Mouse (Mus musculus) neural tube, embryonic 11.5 days (tissue): ENCODE data around the gene Stk32c. TPM values are rescaled to one million over a fixed set of nuclear protein-coding genes. Genes with fewer than 3 reads are reported as not detected.
A peak's percentile ranks its signal among the peaks of the same experiment; 100 is the strongest.

Experiments used
- ATAC-seq: fragments of 200-750 bp; cut with Nextera tagmentation; 2 replicates; pipeline ENCODE4 v1.8.0; 2017; ENCODE audit warnings: moderate number of reproducible peaks, mild to moderate bottlenecking, moderate TSS enrichment, moderate library complexity; ENCODE audit not compliant: insufficient read depth, low FRiP score, low TSS enrichment
- DNase-seq: peaks from one replicate; pipeline ENCODE4 v3.0.0-alpha.2; 2015; ENCODE audit warnings: low spot score
- H3K27ac ChIP-seq: fragments of 300-500 bp; sonication (generic); 2 replicates; pipeline ENCODE4 v1.5.1; 2014; ENCODE audit warnings: low read depth, mild to moderate bottlenecking, low read length
- H3K27me3 ChIP-seq: fragments of 300-500 bp; sonication (generic); 2 replicates; pipeline ENCODE4 v1.6.1; 2014; ENCODE audit warnings: mild to moderate bottlenecking, low read length, mixed read lengths; ENCODE audit not compliant: control insufficient read depth, insufficient read depth
- H3K36me3 ChIP-seq: fragments of 300-500 bp; sonication (generic); 2 replicates; pipeline ENCODE4 v1.6.1; 2014; ENCODE audit warnings: mild to moderate bottlenecking, low read length, moderate library complexity, mixed read lengths; ENCODE audit not compliant: control insufficient read depth, insufficient read depth
- H3K4me1 ChIP-seq: fragments of 300-500 bp; sonication (generic); 2 replicates; pipeline ENCODE4 v1.6.1; 2014; ENCODE audit warnings: low read length, mixed read lengths; ENCODE audit not compliant: control insufficient read depth, insufficient read depth
- H3K4me2 ChIP-seq: fragments of 300-500 bp; sonication (generic); 2 replicates; pipeline ENCODE4 v1.6.1; 2014; ENCODE audit warnings: low read depth, mild to moderate bottlenecking, moderate library complexity
- H3K4me3 ChIP-seq: fragments of 300-500 bp; sonication (generic); 2 replicates; pipeline ENCODE4 v1.5.1; 2014; ENCODE audit warnings: low read depth, low read length
- H3K9ac ChIP-seq: fragments of 300-500 bp; sonication (generic); 2 replicates; pipeline ENCODE4 v1.6.1; 2014; ENCODE audit warnings: mild to moderate bottlenecking, low read length
- H3K9me3 ChIP-seq: fragments of 300-500 bp; sonication (generic); 2 replicates; pipeline ENCODE4 v1.6.1; 2016; ENCODE audit warnings: low read length; ENCODE audit not compliant: control insufficient read depth
- WGBS: fragments of 180-500 bp; shearing (Covaris S2); extraction: QIAGEN DNeasy Blood & Tissue Kit; methylation state at CpG from one replicate; pipeline ENCODE4 v1.1.7; 2014; 5-methylcytosine and 5-hydroxymethylcytosine counted together
- polyA plus RNA-seq: library from polyadenylated mRNA; unstranded; fragments of >200 nt; fragmentation: Nextera tagmentation; extraction: Ambion mirVana; gene quantifications from 2 replicates; pipeline ENCODE4 v1.2.1, GENCODE M21; 2014

Gene Stk32c
- polyA plus RNA-seq, 1 experiment from 2014 or later: 0.46 TPM

DNA sequence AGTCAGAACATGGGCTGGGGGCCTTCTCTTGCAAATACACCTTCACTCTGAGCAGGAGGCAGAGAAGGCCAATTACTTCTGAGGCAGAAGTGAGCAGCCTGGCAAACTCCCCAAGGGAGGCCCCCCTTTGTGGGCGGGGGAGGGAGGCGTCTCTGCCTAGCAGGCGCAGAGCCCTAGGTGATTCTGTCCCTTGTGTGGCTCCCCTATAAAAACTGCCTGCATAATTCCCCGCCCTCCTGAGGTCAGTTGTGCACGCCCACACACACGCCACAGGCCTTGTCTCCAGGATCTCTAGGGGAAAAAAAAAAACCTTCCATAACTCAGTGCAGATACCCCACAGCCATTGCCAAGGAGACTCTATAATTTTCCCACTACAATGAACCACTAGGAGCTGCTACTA is 82.7 kb downstream of the Stk32c start:
- H3K27me3 ChIP-seq: no peaks in the 10 kb centered on the region
- 28% methylated on average over 6 of the region's 6 CpGs for WGBS
- no peak for ATAC-seq
- H3K27ac ChIP-seq: no peak overlapping the region
- H3K4me3 ChIP-seq: no peak overlapping the region
- DNase-seq: peak; percentile 31
- 0 out of 2 replicates have a peak overlapping the region, but pooled peaks have one; percentile 23 for H3K9ac ChIP-seq
- no peaks in the 10 kb centered on the region for H3K36me3 ChIP-seq
- H3K4me2 ChIP-seq: no peak overlapping the region
- peaks cover 7% of the 10 kb centered on the region for H3K4me1 ChIP-seq
- H3K9me3 ChIP-seq: no peaks in the 10 kb centered on the region

DNA sequence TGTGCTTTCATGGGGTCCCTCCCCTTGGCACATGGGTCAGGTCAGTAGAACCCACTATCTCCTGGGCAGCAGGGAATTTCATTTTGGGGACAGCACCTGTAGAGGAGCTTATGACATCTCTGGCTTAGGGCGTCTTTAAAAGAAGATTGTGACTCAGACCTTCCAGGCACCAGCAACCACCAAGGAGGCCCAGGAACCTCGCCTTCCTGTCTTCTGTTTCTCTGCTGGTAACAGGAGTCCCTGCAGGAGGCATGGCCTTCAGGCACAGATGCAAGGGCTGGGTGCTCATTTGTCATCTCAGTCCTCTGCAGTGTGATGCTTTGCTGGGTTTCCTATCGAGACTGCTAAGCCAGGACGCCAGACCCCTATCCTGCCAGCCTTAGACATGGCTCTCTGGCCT is 84.1 kb downstream of the Stk32c start:
- DNase-seq: no peak
- Histone ChIP-seq H3K4me1 (peaks cover 7% of the 10 kb centered on the region), H3K36me3 (no peaks in the 10 kb centered on the region), H3K27ac (no peak overlapping the region), H3K9me3 (no peaks in the 10 kb centered on the region), H3K9ac (no peak overlapping the region), H3K4me2 (no peak overlapping the region), H3K4me3 (no peak overlapping the region), H3K27me3 (no peaks in the 10 kb centered on the region)
- ATAC-seq: no peak
- WGBS: 83% methylated on average over 4 of the region's 4 CpGs

GRCm38 (mm10) chr7:139126549-139126948 is 86.6 kb downstream of the Stk32c start:
- Histone ChIP-seq H3K9me3 (no peaks in the 10 kb centered on the region), H3K4me1 (peaks cover 7% of the 10 kb centered on the region), H3K9ac (no peak overlapping the region), H3K36me3 (no peaks in the 10 kb centered on the region), H3K27me3 (no peaks in the 10 kb centered on the region), H3K4me3 (no peak overlapping the region), H3K4me2 (no peak overlapping the region), H3K27ac (no peak overlapping the region)
- DNase-seq (no peak), ATAC-seq (no peak)
- 87% methylated on average over 7 of the region's 7 CpGs for WGBS

DNA sequence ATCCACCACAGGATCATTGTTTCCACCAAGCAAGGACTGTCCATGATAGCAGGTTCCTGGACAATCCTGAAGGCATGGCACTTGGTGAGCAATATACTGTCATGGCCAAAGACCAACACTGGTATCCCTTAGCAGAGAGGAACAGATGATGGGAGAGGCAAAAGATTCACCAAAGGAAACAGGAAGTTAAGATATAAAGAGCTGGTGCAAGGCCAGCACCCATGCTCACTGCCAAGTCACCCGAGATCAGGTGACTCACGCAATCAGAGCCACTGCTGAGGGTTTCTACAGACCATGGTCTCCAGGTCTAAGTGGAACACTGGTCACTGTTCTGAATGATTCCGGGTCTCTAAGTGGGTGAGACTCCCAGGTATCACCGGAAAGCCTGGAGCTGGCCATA is 87.2 kb downstream of the Stk32c start:
- 94% methylated on average over 4 of the region's 4 CpGs for WGBS

GRCm38 (mm10) chr7:139119775-139120153 is 93.3 kb downstream of the Stk32c start:
- no peaks in the 10 kb centered on the region for H3K27me3 ChIP-seq
- no peaks in the 10 kb centered on the region for H3K9me3 ChIP-seq
- no peak overlapping the region for H3K4me3 ChIP-seq
- ATAC-seq: 0 out of 2 replicates have a peak, but pooled peaks have one; percentile 13
- H3K4me1 ChIP-seq: no peaks in the 10 kb centered on the region
- no peak overlapping the region for H3K27ac ChIP-seq
- DNase-seq: no peak
- H3K9ac ChIP-seq: no peak overlapping the region
- no peak overlapping the region for H3K4me2 ChIP-seq
- no peaks in the 10 kb centered on the region for H3K36me3 ChIP-seq
- 77% methylated on average over 2 of the region's 2 CpGs for WGBS

More for the DNA sequence above, 87.2 kb downstream of the Stk32c start:
- Histone ChIP-seq H3K4me1 (peaks cover 7% of the 10 kb centered on the region), H3K9ac (no peak overlapping the region), H3K27me3 (no peaks in the 10 kb centered on the region), H3K4me2 (no peak overlapping the region), H3K4me3 (no peak overlapping the region), H3K36me3 (no peaks in the 10 kb centered on the region), H3K27ac (no peak overlapping the region), H3K9me3 (no peaks in the 10 kb centered on the region)
- no peak for DNase-seq
- ATAC-seq: no peak

DNA sequence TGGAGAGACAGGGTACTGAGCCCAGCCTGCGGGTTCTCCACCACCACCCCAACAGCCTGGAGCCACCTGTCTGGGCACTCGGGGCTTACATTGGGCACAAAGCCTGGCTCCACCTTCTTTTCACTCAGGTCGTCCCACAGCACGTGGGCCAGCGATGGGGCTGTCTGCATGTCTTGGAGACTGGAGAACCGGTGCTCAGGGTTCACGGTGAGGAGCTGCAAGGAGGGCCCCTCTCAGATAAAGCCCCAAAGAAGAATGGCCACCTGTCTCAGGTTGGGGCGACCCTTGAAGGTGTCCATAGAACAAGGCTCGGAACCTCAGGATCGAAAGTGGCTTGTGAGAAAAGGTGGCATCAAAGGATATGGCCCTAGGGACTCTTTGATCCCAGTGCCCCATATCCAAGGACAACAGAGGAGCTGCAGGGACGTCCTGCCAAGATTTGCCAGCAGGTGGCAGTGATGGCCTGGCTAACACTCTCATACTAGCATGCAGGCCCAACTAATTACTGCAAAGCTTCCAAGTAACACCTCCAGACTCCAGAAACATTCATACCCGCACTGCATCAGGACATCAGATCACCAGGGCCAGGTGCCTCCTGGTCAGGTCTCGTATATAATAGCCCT is 93.8 kb downstream of the Stk32c start:
- Histone ChIP-seq H3K9ac (no peak overlapping the region), H3K4me1 (no peaks in the 10 kb centered on the region), H3K27ac (no peak overlapping the region), H3K36me3 (no peaks in the 10 kb centered on the region), H3K4me3 (no peak overlapping the region), H3K27me3 (no peaks in the 10 kb centered on the region), H3K9me3 (no peaks in the 10 kb centered on the region), H3K4me2 (no peak overlapping the region)
- DNase-seq: peak; percentile 86
- peak; percentile 71 for ATAC-seq
- WGBS: 47% methylated on average over 13 of the region's 13 CpGs

- no peak overlapping the region for H3K4me3 ChIP-seq
- no peak overlapping the region for H3K9ac ChIP-seq
- no peaks in the 10 kb centered on the region for H3K4me1 ChIP-seq
- no peaks in the 10 kb centered on the region for H3K27me3 ChIP-seq
- DNase-seq (no peak), ATAC-seq (no peak)
- no peaks in the 10 kb centered on the region for H3K9me3 ChIP-seq
- 84% methylated on average over 9 of the region's 9 CpGs for WGBS
- no peak overlapping the region for H3K4me2 ChIP-seq
- H3K27ac ChIP-seq: no peak overlapping the region
- no peaks in the 10 kb centered on the region for H3K36me3 ChIP-seq
Observed at GRCm38 (mm10) chr7:139107908-139108650, 105.0 kb downstream of the Stk32c start.

DNA sequence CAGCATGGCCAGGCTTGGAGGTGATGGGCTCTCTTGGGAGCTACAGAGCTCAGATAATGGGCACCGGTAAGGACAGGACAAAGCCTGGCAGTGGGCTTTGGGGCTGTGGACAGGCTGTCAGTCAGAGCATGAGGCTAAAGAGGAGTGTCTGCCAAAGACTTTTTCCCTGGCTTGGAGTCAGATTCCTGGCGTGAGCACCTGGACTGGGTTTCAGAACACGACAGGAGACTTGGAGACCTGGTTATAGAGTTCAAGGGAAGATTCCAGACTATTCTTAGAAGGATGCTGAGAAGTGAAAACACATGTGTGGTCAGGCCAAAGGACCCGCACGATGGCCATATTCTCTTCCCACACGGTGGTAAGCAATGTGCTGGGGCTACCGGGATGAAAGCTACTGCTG is 107.4 kb downstream of the Stk32c start:
- H3K4me2 ChIP-seq: no peak overlapping the region
- 89% methylated on average over 7 of the region's 7 CpGs for WGBS
- H3K4me3 ChIP-seq: no peak overlapping the region
- H3K9ac ChIP-seq: no peak overlapping the region
- no peaks in the 10 kb centered on the region for H3K36me3 ChIP-seq
- H3K9me3 ChIP-seq: no peaks in the 10 kb centered on the region
- no peak overlapping the region for H3K27ac ChIP-seq
- DNase-seq: no peak
- H3K27me3 ChIP-seq: no peaks in the 10 kb centered on the region
- H3K4me1 ChIP-seq: no peaks in the 10 kb centered on the region
- ATAC-seq: no peak

DNA sequence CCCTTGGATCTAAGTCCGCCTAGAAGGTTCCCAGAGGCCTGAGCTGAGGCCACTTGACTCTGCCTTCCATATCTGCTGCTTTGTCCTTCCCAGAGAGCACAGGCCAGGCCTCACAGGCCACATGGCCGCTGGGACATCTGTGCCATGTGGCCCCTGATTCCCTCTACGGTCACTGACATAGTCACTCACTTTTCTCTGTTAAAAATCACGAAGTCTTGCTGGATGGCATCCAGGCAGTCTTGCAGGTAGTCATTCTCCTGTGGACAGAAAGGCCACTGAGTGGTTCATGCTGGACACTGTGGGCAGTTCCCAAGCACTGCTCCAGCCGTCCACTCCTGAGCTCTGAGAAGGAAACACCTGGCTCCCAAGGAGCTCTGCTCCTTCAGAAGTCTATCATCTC is 108.0 kb downstream of the Stk32c start:
- ATAC-seq (no peak), DNase-seq (no peak)
- Histone ChIP-seq H3K4me3 (no peak overlapping the region), H3K4me2 (no peak overlapping the region), H3K27ac (no peak overlapping the region), H3K36me3 (no peaks in the 10 kb centered on the region), H3K9me3 (no peaks in the 10 kb centered on the region), H3K9ac (no peak overlapping the region), H3K4me1 (no peaks in the 10 kb centered on the region), H3K27me3 (no peaks in the 10 kb centered on the region)
- 79% methylated on average over 5 of the region's 5 CpGs for WGBS
